Mouse (Mus musculus): ENCODE measurements around the gene Nfe2. TPM values are rescaled to one million over a fixed set of nuclear protein-coding genes. Genes with fewer than 3 reads are reported as not detected.
A peak's percentile ranks its signal among the peaks of the same experiment; 100 is the strongest.

The Nfe2 gene
- 1 to 10 TPM; 1.2 TPM for polyA plus RNA-seq (2017; shearing (Covaris generic))

GRCm38 (mm10) chr15:103257790-103258728, at the start of gene Nfe2:
TSS of gene Nfe2 (minus strand) at chr15:103258403.
- peak; percentile 84 for ATAC-seq

GRCm38 (mm10) chr15:103307125-103307524, 48.9 kb upstream of the Nfe2 start:
- ATAC-seq, result peak; percentile 29

GRCm38 (mm10) chr15:103305792-103306645, 47.8 kb upstream of the Nfe2 start:
- no peak for ATAC-seq

GRCm38 (mm10) chr15:103305070-103305678, 47.0 kb upstream of the Nfe2 start:
- ATAC-seq, result peak; percentile 95

- no peak for ATAC-seq
Observed at GRCm38 (mm10) chr15:103304616-103304969, 46.4 kb upstream of the Nfe2 start.

GRCm38 (mm10) chr15:103303916-103304615, 45.9 kb upstream of the Nfe2 start:
- no peak for ATAC-seq

GRCm38 (mm10) chr15:103302341-103303021, 44.3 kb upstream of the Nfe2 start:
- no peak for ATAC-seq

GRCm38 (mm10) chr15:103301547-103302340, 43.5 kb upstream of the Nfe2 start:
- no peak for ATAC-seq

GRCm38 (mm10) chr15:103301046-103301445, 42.8 kb upstream of the Nfe2 start:
- no peak for ATAC-seq

- no peak for ATAC-seq
Observed at GRCm38 (mm10) chr15:103300560-103300959, 42.4 kb upstream of the Nfe2 start.

GRCm38 (mm10) chr15:103300067-103300471, 41.9 kb upstream of the Nfe2 start:
- ATAC-seq, result no peak

GRCm38 (mm10) chr15:103299644-103300043, 41.4 kb upstream of the Nfe2 start:
- no peak for ATAC-seq

- ATAC-seq, result no peak
Observed at GRCm38 (mm10) chr15:103298861-103299616, 40.8 kb upstream of the Nfe2 start.

- ATAC-seq, result no peak
Observed at GRCm38 (mm10) chr15:103298026-103298425, 39.8 kb upstream of the Nfe2 start.

GRCm38 (mm10) chr15:103297313-103297712, 39.1 kb upstream of the Nfe2 start:
- no peak for ATAC-seq

- ATAC-seq, result no peak
Observed at GRCm38 (mm10) chr15:103295851-103296250, 37.6 kb upstream of the Nfe2 start.

GRCm38 (mm10) chr15:103294649-103295048, 36.4 kb upstream of the Nfe2 start:
- ATAC-seq, result no peak

GRCm38 (mm10) chr15:103293375-103293774, 35.2 kb upstream of the Nfe2 start:
- ATAC-seq, result no peak

GRCm38 (mm10) chr15:103292673-103293345, 34.6 kb upstream of the Nfe2 start:
- ATAC-seq, result no peak

Measured in activated CD4-positive, CD25-positive, alpha-beta regulatory T cell, adult 4 months (primary cell).